Mouse (Mus musculus): ENCODE measurements around the gene Dnah3.

Gene Dnah3

GRCm38 (mm10) chr7:119897521-119898109, 197.5 kb downstream of the Dnah3 start:
- in situ Hi-C loops (cut with MboI; ENCODE audit: low pct_unique_long_range_greater_than_20kb in 1 of 2, low sequenced_read_pairs in 2 of 2, unreplicated experiment in 1 of 2): no loop called here

- in situ Hi-C loops (cut with MboI; ENCODE audit: low pct_unique_long_range_greater_than_20kb in 1 of 2, low sequenced_read_pairs in 2 of 2, unreplicated experiment in 1 of 2): no loop called here
Measured at GRCm38 (mm10) chr7:119895639-119896512, 199.2 kb downstream of the Dnah3 start, which contains the start of the genes Lyrm1 and Dcun1d3. Gene Lyrm1 (plus strand): TSS chr7:119895861. Gene Dcun1d3 (minus strand): TSS chr7:119896298.

GRCm38 (mm10) chr7:119894818-119895544, 200.1 kb downstream of the Dnah3 start:
- in situ Hi-C loops (cut with MboI; ENCODE audit: low pct_unique_long_range_greater_than_20kb in 1 of 2, low sequenced_read_pairs in 2 of 2, unreplicated experiment in 1 of 2): no loop called here

- in situ Hi-C loops (cut with MboI; ENCODE audit: low pct_unique_long_range_greater_than_20kb in 1 of 2, low sequenced_read_pairs in 2 of 2, unreplicated experiment in 1 of 2): no loop called here
Measured at GRCm38 (mm10) chr7:119892742-119893141, 202.3 kb downstream of the Dnah3 start.

GRCm38 (mm10) chr7:119892198-119892597, 202.9 kb downstream of the Dnah3 start:
- in situ Hi-C loops (cut with MboI; ENCODE audit: low pct_unique_long_range_greater_than_20kb in 1 of 2, low sequenced_read_pairs in 2 of 2, unreplicated experiment in 1 of 2): no loop called here

- in situ Hi-C loops (cut with MboI; ENCODE audit: low pct_unique_long_range_greater_than_20kb in 1 of 2, low sequenced_read_pairs in 2 of 2, unreplicated experiment in 1 of 2): no loop called here
Measured at GRCm38 (mm10) chr7:119887887-119888286, 207.2 kb downstream of the Dnah3 start.

- in situ Hi-C loops (cut with MboI; ENCODE audit: low pct_unique_long_range_greater_than_20kb in 1 of 2, low sequenced_read_pairs in 2 of 2, unreplicated experiment in 1 of 2): no loop called here
Measured at GRCm38 (mm10) chr7:119881229-119881628, 213.9 kb downstream of the Dnah3 start.

GRCm38 (mm10) chr7:119880345-119880744, 214.7 kb downstream of the Dnah3 start:
- in situ Hi-C loops (cut with MboI; ENCODE audit: low pct_unique_long_range_greater_than_20kb in 1 of 2, low sequenced_read_pairs in 2 of 2, unreplicated experiment in 1 of 2): no loop called here

- in situ Hi-C loops (cut with MboI; ENCODE audit: low pct_unique_long_range_greater_than_20kb in 1 of 2, low sequenced_read_pairs in 2 of 2, unreplicated experiment in 1 of 2): no loop called here
Measured at GRCm38 (mm10) chr7:119879171-119879570, 215.9 kb downstream of the Dnah3 start.

- in situ Hi-C loops (cut with MboI; ENCODE audit: low pct_unique_long_range_greater_than_20kb in 1 of 2, low sequenced_read_pairs in 2 of 2, unreplicated experiment in 1 of 2): no loop called here
Measured at GRCm38 (mm10) chr7:119875776-119876440, 219.2 kb downstream of the Dnah3 start.

- in situ Hi-C loops (cut with MboI; ENCODE audit: low pct_unique_long_range_greater_than_20kb in 1 of 2, low sequenced_read_pairs in 2 of 2, unreplicated experiment in 1 of 2): no loop called here
Measured at GRCm38 (mm10) chr7:119873050-119873449, 222.0 kb downstream of the Dnah3 start.

All from mouse embryonic stem cell (cell line).